Mouse (Mus musculus) lung, postnatal 0 days (tissue): ENCODE data around the gene Tomm40. TPM values are rescaled to one million over a fixed set of nuclear protein-coding genes. Genes with fewer than 3 reads are reported as not detected.
A peak's percentile ranks its signal among the peaks of the same experiment; 100 is the strongest.

ENCODE experiments used
- ATAC-seq: fragments of 200-750 bp; cut with Nextera tagmentation; 2 replicates; pipeline ENCODE4 v1.8.0; 2017; ENCODE audit warnings: moderate library complexity
- DNase-seq: peaks from one replicate; pipeline ENCODE4 v3.0.0-alpha.2; 2016; ENCODE audit warnings: low spot score
- H3K27ac ChIP-seq: fragments of 300-500 bp; sonication (generic); 2 replicates; pipeline ENCODE4 v1.5.1; 2014; ENCODE audit warnings: antibody characterized with exemption, mild to moderate bottlenecking, low read length, mixed read lengths
- H3K27me3 ChIP-seq: fragments of 300-500 bp; sonication (generic); replicated peaks from 2 replicates; pipeline ENCODE4 v1.6.1; 2014; ENCODE audit warnings: low read length, mixed read lengths; ENCODE audit not compliant: insufficient read depth
- H3K36me3 ChIP-seq: fragments of 300-500 bp; sonication (generic); 2 replicates; pipeline ENCODE4 v1.6.1; 2014; ENCODE audit warnings: low read length, mixed read lengths; ENCODE audit not compliant: insufficient read depth
- H3K4me1 ChIP-seq: fragments of 300-500 bp; sonication (generic); 2 replicates; pipeline ENCODE4 v1.6.1; 2014; ENCODE audit warnings: antibody characterized with exemption, low read depth, low read length, mixed read lengths; ENCODE audit not compliant: insufficient read depth
- H3K4me2 ChIP-seq: fragments of 300-500 bp; sonication (generic); replicated peaks from 2 replicates; pipeline ENCODE4 v1.6.1; 2014; ENCODE audit warnings: low read depth, mild to moderate bottlenecking, low read length, moderate library complexity, mixed read lengths
- H3K4me3 ChIP-seq: fragments of 300-500 bp; sonication (generic); 2 replicates; pipeline ENCODE4 v1.5.1; 2014; ENCODE audit warnings: low read depth, low read length
- H3K9ac ChIP-seq: fragments of 300-500 bp; sonication (generic); replicated peaks from 2 replicates; pipeline ENCODE4 v1.6.1; 2014; ENCODE audit warnings: low read depth, mild to moderate bottlenecking
- H3K9me3 ChIP-seq: fragments of 300-500 bp; sonication (generic); 2 replicates; pipeline ENCODE4 v1.6.1; 2016; ENCODE audit warnings: low read length, mixed read lengths
- CTCF ChIP-seq: IDR thresholded peaks from 2 replicates; pipeline ENCODE4 v1.5.1; 2016; ENCODE audit warnings: antibody characterized with exemption, mild to moderate bottlenecking
- EP300 ChIP-seq: IDR thresholded peaks from 2 replicates; pipeline ENCODE4 v1.6.1; 2016; ENCODE audit warnings: antibody characterized with exemption, mild to moderate bottlenecking, control low read depth
- WGBS: fragments of 180-500 bp; shearing (Covaris S2); extraction: QIAGEN DNeasy Blood & Tissue Kit; methylation state at CpG from one replicate; pipeline ENCODE4 v1.1.7; 2014; 5-methylcytosine and 5-hydroxymethylcytosine counted together
- polyA plus RNA-seq: library from polyadenylated mRNA; unstranded; fragments of >200 nt; fragmentation: Nextera tagmentation; extraction: Ambion mirVana; gene quantifications from 2 replicates; pipeline ENCODE4 v1.2.1, GENCODE M21; 2015

The Tomm40 gene
- polyA plus RNA-seq, 1 experiment from 2014 or later, result 62.4 TPM

DNA sequence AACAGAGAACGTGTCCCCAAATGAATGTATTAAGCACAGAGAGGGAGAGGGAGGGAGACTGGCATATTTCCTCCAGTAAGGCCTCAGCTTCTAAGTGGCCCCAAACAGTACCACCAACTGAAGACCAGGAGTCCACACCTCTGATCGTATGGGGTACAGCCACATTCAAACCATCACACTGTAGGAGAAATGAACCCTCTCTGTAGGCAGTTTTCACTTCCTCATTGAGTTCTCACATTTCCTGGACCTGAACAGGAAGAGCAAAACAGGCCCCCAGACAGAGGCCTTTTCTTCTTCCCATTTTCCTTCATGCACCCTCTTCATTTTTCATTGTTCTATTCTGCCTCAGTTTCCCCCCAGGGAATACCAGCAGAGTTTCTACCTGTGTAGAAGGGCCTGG, 47.8 kb downstream of the Tomm40 start:
- H3K27me3 ChIP-seq, result no peaks in the 10 kb centered on the region
- no peak overlapping the region for H3K9ac ChIP-seq
- no peaks in the 10 kb centered on the region for H3K36me3 ChIP-seq
- DNase-seq (no peak), ATAC-seq (no peak)
- 69% methylated on average over 2 of the region's 2 CpGs for WGBS
- H3K4me3 ChIP-seq, result no peak overlapping the region
- H3K9me3 ChIP-seq, result no peaks in the 10 kb centered on the region
- no peak overlapping the region for H3K4me2 ChIP-seq
- H3K27ac ChIP-seq, result no peak overlapping the region
- no peak for TF ChIP-seq CTCF
- no peak for TF ChIP-seq EP300
- peaks cover 17% of the 10 kb centered on the region; the same call in 1 of the 2 replicates for H3K4me1 ChIP-seq

DNA sequence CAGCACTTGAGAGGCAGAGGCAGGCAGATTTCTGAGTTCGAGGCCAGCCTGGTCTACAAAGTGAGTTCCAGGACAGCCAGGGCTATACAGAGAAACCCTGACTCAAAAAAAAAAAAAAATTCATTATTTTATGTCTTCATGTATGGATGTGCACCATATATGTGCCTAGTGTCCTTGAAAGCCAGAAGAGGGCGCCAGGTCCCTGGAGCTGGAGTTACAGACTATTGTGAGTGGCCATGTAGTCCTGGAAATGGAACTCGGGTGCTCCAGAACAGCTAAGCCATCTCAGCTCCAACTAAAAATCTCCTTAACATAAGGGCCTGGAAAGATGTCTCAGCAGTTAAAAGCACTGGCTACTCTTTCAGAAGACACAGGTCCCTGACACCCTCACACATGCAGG, 48.5 kb downstream of the Tomm40 start:
- H3K4me2 ChIP-seq, result no peak overlapping the region
- WGBS, result 66% methylated on average over 3 of the region's 3 CpGs
- TF ChIP-seq EP300, result no peak
- TF ChIP-seq CTCF, result peak; percentile 51
- no peaks in the 10 kb centered on the region for H3K9me3 ChIP-seq
- H3K27me3 ChIP-seq, result no peaks in the 10 kb centered on the region
- no peaks in the 10 kb centered on the region for H3K36me3 ChIP-seq
- ATAC-seq (no peak), DNase-seq (no peak)
- H3K4me1 ChIP-seq, result peaks cover 17% of the 10 kb centered on the region; the same call in 1 of the 2 replicates
- H3K9ac ChIP-seq, result no peak overlapping the region
- no peak overlapping the region for H3K27ac ChIP-seq
- H3K4me3 ChIP-seq, result no peak overlapping the region

DNA sequence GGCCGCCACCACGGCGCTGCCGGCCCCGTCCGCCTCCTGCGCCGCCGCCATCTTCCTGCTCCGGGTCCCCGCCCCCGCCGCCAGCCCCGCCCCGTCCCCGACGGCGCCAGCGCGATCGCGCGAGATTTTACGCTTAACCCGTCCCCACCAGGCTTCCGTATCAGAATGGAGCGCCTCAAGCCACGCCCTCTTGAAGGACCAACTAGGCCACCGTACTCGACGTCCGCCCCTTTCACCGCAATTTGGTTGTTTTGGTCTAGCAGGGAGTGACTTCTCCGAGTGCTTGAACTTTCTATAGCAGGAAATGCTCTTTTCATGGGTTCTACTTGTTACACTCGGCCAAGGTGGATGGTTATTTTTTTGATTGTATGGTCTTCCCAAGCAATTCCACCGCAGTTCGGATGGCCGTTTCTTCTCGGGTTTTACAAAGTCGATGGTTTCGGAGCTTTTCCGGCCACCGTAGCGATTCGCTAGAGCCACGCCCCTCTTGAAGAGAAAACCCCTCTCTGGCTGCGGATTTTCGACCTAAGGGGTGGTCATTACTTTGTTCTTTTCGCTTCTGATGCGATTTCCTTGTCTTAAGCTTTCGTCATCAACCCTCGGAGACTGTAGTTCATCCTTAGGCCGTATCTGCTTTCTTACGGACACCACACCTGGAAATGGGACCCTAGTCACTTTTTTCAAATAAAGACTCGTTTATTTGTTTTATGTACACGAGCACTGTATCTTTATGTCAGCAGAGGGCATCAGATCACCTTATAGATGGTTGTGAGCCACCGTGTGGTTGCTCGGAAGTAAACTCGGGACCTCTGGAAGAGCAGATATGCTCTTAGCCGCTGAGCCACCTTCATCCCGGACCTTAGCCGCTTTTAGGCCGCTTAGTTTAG, 50.0 kb downstream of the Tomm40 start, which contains the start of gene Clptm1:
Clptm1 (minus strand) TSS at position 79 of the 887 bp plus-strand sequence.
- H3K4me2 ChIP-seq, result peak within 1 kb of the TSS; percentile 90
- H3K36me3 ChIP-seq, result no peaks in the 10 kb centered on the region
- DNase-seq (peak; percentile 98), ATAC-seq (peak; percentile 88)
- H3K9me3 ChIP-seq, result no peaks in the 10 kb centered on the region
- peaks cover 17% of the 10 kb centered on the region; the same call in 1 of the 2 replicates for H3K4me1 ChIP-seq
- peak within 1 kb of the TSS; percentile 98 for H3K4me3 ChIP-seq
- TF ChIP-seq CTCF, result peak; percentile 68
- peak; percentile 80 for TF ChIP-seq EP300
- H3K9ac ChIP-seq, result peak within 1 kb of the TSS; percentile 94
- no peaks in the 10 kb centered on the region for H3K27me3 ChIP-seq
- WGBS, result 2% methylated on average over 63 of the region's 63 CpGs
- peak within 1 kb of the TSS; percentile 91 for H3K27ac ChIP-seq

DNA sequence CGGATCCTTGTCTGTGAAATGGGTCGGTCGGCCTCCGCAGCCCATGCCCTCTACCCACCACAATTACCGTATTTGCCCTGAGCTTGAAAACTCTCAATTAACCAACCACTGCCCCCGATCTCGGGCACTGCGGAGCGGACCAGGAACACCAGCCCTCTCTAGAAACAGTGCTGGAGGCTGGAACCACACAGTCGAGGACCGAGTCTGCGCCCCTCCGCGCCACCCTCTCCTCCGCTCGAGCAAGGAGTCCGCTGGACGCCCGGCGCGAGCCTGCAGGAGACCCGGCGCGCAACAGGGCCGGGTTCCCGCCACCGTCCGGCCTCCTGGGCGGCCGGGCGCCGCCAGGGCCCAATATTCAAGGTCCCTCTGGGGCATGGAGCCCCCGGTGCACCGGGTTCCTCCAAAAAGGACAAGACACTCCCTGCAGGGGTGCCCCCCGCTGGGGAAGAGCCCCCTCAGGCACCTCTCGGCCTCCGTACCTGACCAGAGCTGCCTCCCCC, 50.7 kb downstream of the Tomm40 start:
- ATAC-seq, result peak; percentile 21
- under 1% methylated on average over 34 of the region's 37 CpGs for WGBS

GRCm38 (mm10) chr7:19663940-19664339, 51.3 kb downstream of the Tomm40 start:
- no peak for ATAC-seq
- 9% methylated on average over 8 of the region's 8 CpGs for WGBS
- no peaks in the 10 kb centered on the region for H3K36me3 ChIP-seq

More for the DNA sequence above, 50.7 kb downstream of the Tomm40 start:
- Histone ChIP-seq H3K9me3 (no peaks in the 10 kb centered on the region), H3K4me2 (peak overlapping the region; percentile 90), H3K36me3 (no peaks in the 10 kb centered on the region), H3K27me3 (no peaks in the 10 kb centered on the region), H3K9ac (peak overlapping the region; percentile 94), H3K4me3 (peak overlapping the region; percentile 98), H3K4me1 (peaks cover 17% of the 10 kb centered on the region; the same call in 1 of the 2 replicates), H3K27ac (peak overlapping the region; percentile 66)
- no peak for DNase-seq
- TF ChIP-seq EP300 (no peak), CTCF (0 out of 2 replicates have a peak, but pooled peaks have one; percentile 20)

GRCm38 (mm10) chr7:19652614-19653013, 62.6 kb downstream of the Tomm40 start:
- Histone ChIP-seq H3K27ac (no peak overlapping the region), H3K9me3 (no peaks in the 10 kb centered on the region), H3K4me3 (no peak overlapping the region), H3K4me2 (no peak overlapping the region), H3K9ac (no peak overlapping the region), H3K36me3 (peaks cover 17% of the 10 kb centered on the region), H3K27me3 (no peaks in the 10 kb centered on the region), H3K4me1 (no peaks in the 10 kb centered on the region)
- TF ChIP-seq CTCF (no peak), EP300 (no peak)
- DNase-seq (no peak), ATAC-seq (no peak)
- 92% methylated on average over 2 of the region's 2 CpGs for WGBS

More at GRCm38 (mm10) chr7:19663940-19664339, 51.3 kb downstream of the Tomm40 start:
- Histone ChIP-seq H3K4me3 (peak overlapping the region; percentile 98), H3K4me1 (peaks cover 17% of the 10 kb centered on the region; the same call in 1 of the 2 replicates), H3K9me3 (no peaks in the 10 kb centered on the region), H3K4me2 (peak overlapping the region; percentile 90), H3K9ac (peak overlapping the region; percentile 94), H3K27ac (no peak overlapping the region), H3K27me3 (no peaks in the 10 kb centered on the region)
- no peak for TF ChIP-seq CTCF
- TF ChIP-seq EP300, result no peak
- DNase-seq, result no peak

Other genes with a start within 250 kb of the Tomm40 start
- 2.6 and 3.0 TPM in 2 replicates for gene Bloc1s3, start 207.1 kb downstream of the Tomm40 start, polyA plus RNA-seq
- gene Trappc6a, start 207.0 kb downstream of the Tomm40 start, polyA plus RNA-seq, result 85.5 and 91.9 TPM in 2 replicates
- gene Nkpd1, start 197.6 kb downstream of the Tomm40 start, polyA plus RNA-seq, result 0.05 and 0.15 TPM in 2 replicates
- gene Ppp1r37, start 152.4 kb downstream of the Tomm40 start, polyA plus RNA-seq, result 19.1 and 20.3 TPM in 2 replicates
- 0.76 and 0.88 TPM in 2 replicates for gene Zfp296, start 138.2 kb downstream of the Tomm40 start, polyA plus RNA-seq
- 161 and 163 TPM in 2 replicates for gene Gemin7, start 137.8 kb downstream of the Tomm40 start, polyA plus RNA-seq
- 22.6 and 23.8 TPM in 2 replicates for gene Clasrp, start 111.0 kb downstream of the Tomm40 start, polyA plus RNA-seq
- 15.6 and 29.8 TPM in 2 replicates for gene Relb, start 86.0 kb downstream of the Tomm40 start, polyA plus RNA-seq
- 76.9 and 78.8 TPM in 2 replicates for gene Clptm1, start 50.4 kb downstream of the Tomm40 start, polyA plus RNA-seq
- gene Apoc2, start 37.5 kb downstream of the Tomm40 start, polyA plus RNA-seq, result 4.2 and 4.9 TPM in 2 replicates
- gene Gm44805, start 34.0 kb downstream of the Tomm40 start, polyA plus RNA-seq, result not detected in 2 replicates
- gene Apoc4, start 34.0 kb downstream of the Tomm40 start, polyA plus RNA-seq, result 0.38 and 0.88 TPM in 2 replicates
- gene Apoc1, start 22.8 kb downstream of the Tomm40 start, polyA plus RNA-seq, result 61.1 and 63.8 TPM in 2 replicates
- 768 and 1,006 TPM in 2 replicates for gene Apoe, start 16.2 kb downstream of the Tomm40 start, polyA plus RNA-seq
- 113 and 116 TPM in 2 replicates for gene Nectin2, start 35.0 kb upstream of the Tomm40 start, polyA plus RNA-seq
- 477 and 507 TPM in 2 replicates for gene Bcam, start 55.6 kb upstream of the Tomm40 start, polyA plus RNA-seq
- 18.4 and 23.9 TPM in 2 replicates for gene Cblc, start 81.4 kb upstream of the Tomm40 start, polyA plus RNA-seq
- gene Bcl3, start 107.3 kb upstream of the Tomm40 start, polyA plus RNA-seq, result 8.3 and 20.0 TPM in 2 replicates
- gene Gm19345, start 136.6 kb upstream of the Tomm40 start, polyA plus RNA-seq, result 0.12 and 0.24 TPM in 2 replicates
- gene Ceacam16, start 145.9 kb upstream of the Tomm40 start, polyA plus RNA-seq, result 0.13 and 0.18 TPM in 2 replicates
- gene Ceacam19, start 172.5 kb upstream of the Tomm40 start, polyA plus RNA-seq, result 0.04 TPM in 1 of 2 replicates, not detected in the other
- 20.8 and 24.3 TPM in 2 replicates for gene Pvr, start 205.7 kb upstream of the Tomm40 start, polyA plus RNA-seq
- 0.70 and 0.90 TPM in 2 replicates for gene Igsf23, start 235.3 kb upstream of the Tomm40 start, polyA plus RNA-seq
- not detected in 2 replicates for gene Ceacam20, start 250.0 kb upstream of the Tomm40 start, polyA plus RNA-seq